Mouse (Mus musculus): Measurements from ENCODE around the gene Lhpp.
A peak's percentile ranks its signal among the peaks of the same experiment; 100 is the strongest.

DNA sequence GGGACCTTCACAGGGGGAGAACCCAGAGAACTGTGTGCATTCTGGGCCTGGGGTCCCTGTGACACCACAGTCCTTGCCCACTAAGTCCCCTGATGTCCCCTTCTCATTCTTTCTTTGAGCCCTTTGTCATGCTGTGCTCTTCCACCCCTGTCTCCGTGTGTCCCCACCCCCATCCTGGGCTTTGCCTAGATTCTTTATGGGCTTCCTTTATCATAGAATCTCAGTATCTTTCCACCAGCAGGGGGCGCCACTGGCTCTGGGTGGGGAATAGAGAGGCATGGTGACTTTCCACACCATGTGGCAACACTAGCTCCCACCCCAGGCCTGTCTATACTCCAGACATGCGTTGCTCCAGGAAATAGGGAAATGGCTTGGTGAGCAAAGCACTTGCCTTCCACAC is 46.1 kb downstream of the Lhpp start:
- peak; percentile 86 for TF ChIP-seq CTCF (IDR thresholded peaks at IDR 0.05; ENCODE audit: low read depth)
- TF ChIP-seq EP300 (IDR thresholded peaks at IDR 0.05; ENCODE audit: low read depth) = no peak
